Mouse (Mus musculus): ENCODE results near the gene Spesp1.

Spesp1 gene

DNA sequence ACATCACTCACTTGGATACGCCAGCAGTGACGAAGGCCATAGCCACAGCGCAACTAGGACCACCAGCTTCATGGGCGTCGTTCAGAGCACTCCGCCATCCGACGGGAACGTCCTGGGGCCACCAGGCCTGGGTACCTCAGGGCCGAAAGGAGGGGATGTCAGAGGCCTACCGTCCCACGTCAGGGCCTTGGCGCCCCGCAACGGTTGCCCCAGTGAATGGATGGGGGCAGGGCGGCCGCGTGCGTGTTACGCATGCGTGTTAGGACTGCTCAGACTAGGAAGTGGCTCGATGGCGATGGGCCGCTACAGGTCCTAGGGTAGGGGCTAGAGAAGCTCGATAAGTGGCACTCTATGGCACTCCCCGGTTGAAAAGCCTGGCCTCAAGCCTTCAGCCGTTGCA is at the start of gene Spesp1:
Gene Spesp1, minus strand, starts transcription at position 218 of the 400 bp plus-strand sequence.
- no peak for DNase-seq (ENCODE audit: extremely low read depth, low read depth, low spot score)

DNA sequence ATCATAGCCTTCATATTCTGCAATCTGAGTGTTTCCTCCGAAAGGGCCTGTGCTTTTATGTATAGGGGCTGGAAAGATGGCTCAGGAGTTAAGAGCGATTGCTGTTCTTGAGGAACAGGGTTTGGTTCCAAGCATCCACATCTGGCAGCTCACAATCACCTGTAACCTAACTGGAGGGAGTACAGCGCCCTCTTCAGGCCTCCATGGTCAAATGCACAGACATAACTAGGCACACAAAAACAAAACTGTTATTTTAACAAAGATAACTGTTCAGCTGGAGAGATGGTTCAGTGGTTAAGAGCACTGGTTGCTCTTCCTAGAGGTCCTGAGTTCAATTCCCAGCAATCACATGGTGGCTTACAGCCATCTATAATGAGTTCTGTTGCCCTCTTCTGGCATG is 44.0 kb upstream of the Spesp1 start:
- DNase-seq (ENCODE audit: extremely low read depth, low read depth, low spot score): no peak

DNA sequence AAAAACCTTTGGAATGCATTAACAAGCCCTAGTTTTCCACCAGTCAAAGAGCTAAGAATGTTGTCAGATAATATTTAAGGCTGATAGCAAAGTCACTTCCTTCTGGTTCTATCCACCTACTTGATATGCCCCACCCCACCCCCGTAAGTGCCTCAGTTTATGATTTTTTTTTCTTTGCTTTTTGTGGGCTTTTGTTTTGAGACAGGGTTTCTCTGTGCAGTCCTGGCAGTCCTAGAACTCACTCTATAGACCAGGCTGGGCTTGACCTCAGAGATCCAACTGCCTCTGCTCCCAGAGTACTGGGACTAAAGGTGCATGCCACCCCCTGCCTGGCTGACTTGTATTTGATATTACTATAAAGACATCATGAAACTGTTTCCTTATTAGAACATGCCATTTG is 41.8 kb upstream of the Spesp1 start:
- no peak for DNase-seq (ENCODE audit: extremely low read depth, low read depth, low spot score)

DNA sequence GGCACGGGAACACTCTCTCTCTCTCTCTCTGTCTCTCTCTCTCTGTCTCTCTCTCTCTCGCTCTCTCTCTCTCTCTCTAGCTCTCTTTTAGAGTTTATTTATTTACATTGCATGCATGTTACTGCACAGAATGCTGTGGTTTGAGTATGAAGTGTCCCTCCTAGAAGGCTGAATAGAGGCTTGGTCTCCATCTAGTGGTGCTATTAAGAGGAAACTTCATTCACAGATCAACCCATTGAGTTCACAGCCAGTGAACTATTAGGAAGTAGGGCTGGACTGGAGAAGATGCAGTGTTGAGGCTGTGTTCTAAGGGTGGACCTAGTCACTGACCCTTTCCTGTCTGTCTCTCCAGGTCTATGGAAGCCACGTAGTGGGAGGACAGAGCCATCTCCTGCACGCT is 36.7 kb upstream of the Spesp1 start:
- no peak for DNase-seq (ENCODE audit: extremely low read depth, low read depth, low spot score)

DNA sequence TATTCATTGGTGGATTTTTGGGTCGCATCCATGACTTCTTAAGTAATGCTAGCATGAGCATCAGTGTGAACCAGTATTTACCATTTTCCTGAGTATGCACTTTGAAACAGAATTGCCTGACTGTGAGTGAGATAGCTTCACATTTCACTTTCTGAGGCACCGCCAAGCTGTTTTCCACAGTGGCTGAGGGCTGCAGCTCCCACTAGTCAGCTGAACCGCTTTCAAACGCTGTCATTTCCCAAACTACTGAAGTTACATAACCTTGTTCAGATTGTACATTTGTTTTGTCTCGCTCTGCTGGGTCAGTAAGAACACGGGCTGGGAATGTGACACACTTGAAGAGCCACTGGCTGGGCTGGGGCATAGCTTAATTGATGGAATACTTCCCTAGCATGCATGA is 33.5 kb upstream of the Spesp1 start:
- no peak for DNase-seq (ENCODE audit: extremely low read depth, low read depth, low spot score)

DNA sequence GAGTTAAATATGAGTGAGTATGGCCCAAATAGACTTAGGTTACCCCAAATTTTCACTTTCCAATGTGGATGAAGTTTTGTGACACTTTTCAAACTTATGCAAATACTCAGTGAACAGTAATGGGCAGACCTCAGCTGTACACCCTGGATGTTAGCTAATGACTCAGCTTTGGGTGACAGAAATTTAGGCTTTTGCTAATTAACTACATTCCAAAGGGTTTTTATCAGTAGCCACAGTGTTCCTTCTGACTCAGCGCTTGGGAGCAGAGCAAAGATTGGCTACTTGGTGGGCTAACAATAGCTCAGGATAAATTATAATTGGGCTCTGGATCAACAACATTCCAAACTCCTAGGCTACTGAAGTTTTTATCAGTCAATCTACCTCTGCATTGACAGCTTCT is 14.9 kb upstream of the Spesp1 start:
- no peak for DNase-seq (ENCODE audit: extremely low read depth, low read depth, low spot score)

DNA sequence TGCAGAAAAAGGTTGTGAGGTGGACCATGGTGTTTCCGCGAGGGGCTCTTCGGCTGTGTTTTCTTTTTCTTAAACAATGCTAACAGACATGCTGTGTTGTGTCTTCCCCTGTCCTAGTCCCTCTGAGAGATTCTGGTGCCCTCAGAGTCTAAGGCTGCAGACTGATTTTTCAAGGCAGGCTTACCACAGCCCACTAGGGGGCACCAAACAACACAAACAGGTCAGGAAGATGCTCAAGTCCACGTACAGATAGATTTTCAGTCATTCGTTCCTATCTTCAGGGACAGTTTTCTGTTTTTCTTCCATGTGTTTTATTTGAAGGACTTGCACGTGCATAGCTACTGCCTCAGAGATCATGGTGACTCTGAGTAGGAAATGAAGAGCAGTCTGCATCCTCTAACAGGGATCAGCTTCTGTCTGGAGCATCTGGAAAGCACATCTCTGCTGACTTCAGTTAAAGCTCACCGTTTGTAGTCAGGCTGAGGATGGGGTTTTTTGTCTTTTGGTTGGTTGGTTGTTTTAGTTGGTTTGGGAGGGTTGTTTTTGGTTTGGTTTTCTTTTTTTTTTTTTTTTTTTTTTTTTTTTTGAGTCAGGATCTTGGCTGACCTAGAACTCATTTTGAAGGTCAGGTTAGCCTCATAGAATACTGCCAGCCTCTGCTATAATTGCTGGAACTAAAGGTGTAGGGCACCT is 13.1 kb upstream of the Spesp1 start:
- DNase-seq (ENCODE audit: extremely low read depth, low read depth, low spot score): no peak

DNA sequence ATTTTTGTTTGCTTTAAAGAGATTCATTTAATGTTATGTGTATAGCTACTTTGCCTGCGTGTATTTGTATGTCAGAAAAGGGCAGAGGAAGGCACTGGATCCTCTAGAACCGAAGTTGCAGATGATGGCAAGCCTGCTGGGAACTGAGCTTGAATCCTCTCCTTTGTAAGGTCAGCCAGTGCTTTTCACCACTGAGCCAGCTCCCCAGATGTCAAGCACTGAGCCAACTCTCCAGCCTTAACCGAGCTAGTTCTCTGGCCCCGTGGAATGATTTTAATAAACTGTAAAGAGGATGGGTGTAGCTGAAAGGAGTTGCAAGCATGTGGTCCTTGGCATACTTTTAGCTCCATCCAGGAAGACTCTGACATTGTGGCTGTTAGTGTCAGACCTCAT is 5.6 kb upstream of the Spesp1 start:
- no peak for DNase-seq (ENCODE audit: extremely low read depth, low read depth, low spot score)

DNA sequence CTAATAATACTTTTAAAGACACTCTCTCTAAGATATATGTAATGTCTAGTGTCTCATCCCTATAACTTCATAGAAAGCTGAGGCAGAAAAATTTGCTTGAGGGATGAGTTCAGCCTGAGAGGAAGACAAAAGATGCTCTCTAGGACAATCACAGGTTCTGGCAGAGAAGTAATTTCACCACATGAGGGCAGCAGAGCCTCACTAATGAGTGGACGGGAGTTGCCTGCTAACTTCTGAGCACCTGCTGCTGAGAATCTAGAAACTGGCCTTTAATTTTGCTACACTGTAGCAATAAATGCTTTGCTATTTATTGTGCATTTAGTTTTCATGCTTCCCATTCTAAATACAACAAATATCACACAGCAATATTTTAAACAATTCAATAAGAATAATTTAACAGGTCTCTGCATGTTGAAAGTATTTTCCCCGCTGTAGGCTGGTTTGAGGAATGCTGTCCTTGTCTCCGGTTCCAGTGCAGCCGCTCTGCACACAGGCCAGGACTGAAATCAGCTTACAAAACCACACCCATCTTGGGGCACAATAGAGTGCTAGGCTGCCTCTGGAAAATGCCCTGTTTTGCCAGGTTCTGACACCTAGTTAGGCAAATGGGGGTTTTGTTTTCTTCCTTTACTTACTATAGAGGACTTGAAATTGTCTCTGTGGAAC is 5.1 kb upstream of the Spesp1 start:
- DNase-seq (ENCODE audit: extremely low read depth, low read depth, low spot score): no peak

DNA sequence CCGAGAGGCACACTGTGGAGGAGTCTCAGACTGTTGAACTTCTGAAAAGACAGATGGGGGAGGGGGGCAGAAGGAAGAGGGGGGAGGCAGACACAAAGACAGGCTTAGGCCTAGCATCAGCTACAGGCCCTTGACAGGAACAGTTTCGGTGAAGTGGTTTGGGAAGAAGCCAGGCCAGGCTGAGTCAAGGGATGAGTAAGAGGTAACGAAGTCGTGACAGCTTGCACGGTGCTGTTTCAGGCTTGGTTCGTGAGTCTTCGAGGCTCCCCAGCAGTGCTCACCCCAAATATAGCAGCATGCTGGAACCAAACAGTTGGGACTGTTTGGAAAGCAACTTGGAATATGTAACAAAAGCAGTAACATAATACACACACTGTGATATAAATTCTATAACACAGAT is 2.3 kb upstream of the Spesp1 start:
- DNase-seq (ENCODE audit: extremely low read depth, low read depth, low spot score): no peak

DNA sequence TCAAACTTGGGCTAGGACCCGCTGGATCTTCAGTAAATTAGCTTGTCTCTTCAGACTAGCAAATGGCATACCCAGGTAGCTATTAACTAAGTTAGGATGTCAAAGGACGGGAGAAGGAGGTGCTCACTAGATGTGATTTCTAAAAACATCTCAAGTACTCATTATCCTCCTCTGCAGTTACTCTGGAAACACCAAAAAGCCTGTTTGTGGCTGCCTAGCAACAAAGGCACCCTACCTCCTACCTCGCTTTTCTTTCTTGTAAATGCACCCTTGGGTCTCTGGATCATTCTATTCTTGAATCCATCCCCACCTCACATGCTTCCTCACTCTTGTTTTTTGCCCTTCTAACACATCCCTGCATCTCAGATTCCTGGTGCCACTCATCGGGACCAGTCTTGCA is 5.1 kb downstream of the Spesp1 start:
- DNase-seq (ENCODE audit: extremely low read depth, low read depth, low spot score): no peak

DNA sequence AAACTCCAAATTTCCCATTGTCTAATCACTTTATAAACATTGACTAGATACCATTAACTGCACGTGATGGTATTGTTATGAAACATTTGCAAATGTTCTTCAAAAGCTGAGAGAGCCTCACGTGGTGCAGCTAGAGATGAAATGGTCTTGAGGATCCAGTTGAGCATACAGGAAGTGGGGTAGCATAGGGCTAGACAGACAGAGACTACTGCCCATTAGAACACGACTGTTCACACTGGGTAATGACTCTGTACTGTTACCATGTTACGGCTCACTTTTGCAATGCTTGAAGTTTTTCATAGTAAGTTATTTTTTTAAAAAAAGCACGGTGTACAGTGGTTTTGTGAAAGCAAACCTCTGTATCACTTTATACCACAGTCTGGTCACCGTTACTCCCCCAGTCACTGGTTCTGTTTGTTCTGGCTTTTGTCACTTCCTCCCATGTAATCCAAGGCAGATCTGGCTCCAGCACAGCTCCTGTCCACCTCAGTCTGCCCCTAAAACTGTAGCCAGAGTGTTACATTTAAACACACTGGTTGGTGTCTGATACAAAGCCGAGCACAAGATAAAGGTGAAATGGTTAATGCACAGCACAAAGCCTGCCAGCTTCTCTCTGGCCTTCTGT is 11.1 kb downstream of the Spesp1 start:
- no peak for DNase-seq (ENCODE audit: extremely low read depth, low read depth, low spot score)

DNA sequence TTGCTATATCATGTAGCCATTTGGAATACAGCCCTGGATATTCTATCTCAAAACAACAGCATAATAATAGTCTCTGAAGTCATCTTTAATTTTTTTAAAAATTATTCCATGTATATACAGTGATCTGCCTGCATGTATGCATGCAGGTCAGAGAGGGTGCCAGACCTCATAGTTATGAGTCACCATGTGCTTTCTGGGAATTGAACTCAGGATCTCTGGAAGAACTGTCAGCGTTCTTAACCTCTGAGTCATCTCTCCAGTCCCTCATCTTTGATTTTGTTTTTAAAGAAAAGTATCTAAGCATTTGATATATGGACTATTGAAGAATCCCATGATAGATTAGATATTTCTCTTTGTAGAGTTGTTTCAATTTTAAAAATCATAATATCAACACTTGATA is 12.8 kb downstream of the Spesp1 start:
- no peak for DNase-seq (ENCODE audit: extremely low read depth, low read depth, low spot score)

DNA sequence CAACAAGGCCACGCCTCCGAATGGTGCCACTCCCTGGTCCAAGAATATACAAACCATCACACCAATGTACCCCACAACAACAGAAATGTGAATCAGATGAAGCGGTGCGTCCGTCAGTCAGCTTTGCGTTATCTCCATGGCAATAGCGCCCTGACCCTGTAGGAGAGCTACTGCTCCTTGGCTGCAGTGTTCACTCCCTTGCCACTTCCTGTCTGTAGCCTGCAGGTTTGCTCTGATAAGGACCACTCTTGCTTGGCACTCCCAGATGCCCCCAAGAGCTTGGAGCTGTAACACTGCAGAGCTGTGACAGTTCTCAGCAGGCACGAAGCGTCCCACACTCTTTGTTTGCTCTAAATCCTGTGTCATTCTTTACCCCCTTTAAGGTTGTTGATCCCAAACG is 16.7 kb downstream of the Spesp1 start:
- DNase-seq (ENCODE audit: extremely low read depth, low read depth, low spot score): no peak

DNA sequence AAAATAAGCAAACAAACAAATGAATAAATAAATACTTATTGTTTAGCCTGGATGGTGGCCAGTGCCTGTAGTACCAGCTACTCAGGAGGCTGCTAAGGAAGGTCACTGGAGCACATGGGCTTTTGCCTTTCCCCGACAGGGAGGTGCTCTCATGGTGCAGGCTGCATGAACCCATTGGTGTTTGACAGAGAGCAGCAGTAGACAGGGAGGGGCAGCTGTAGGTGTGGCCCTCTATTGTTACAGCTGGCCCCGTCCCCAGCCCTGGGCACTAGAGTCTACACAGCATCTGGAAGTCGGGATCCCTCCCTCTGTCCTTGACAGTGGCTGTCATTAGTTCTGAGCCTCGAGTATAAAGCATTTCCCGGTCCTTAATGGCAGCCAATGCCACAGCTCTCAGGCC is 18.4 kb downstream of the Spesp1 start:
- no peak for DNase-seq (ENCODE audit: extremely low read depth, low read depth, low spot score)

DNA sequence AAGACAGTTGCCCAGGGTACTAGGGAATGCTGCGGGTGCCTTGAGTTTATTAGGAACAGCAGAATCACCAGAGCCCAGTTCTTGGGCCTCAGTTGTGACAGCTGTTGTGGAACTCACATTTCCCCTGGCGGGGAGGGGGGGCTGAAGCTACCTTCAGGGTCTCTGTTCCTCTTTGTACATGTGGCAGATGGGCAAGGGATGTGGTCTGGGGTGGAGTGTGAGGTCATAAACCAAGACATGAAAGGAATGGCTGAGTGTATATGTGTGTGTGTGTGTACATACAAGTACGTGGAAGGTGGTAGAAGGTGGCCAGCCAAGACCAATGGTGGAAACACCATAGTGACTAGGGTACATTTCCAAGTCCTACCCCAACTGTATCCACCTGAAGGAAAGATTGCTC is 20.6 kb downstream of the Spesp1 start:
- DNase-seq (ENCODE audit: extremely low read depth, low read depth, low spot score): no peak

DNA sequence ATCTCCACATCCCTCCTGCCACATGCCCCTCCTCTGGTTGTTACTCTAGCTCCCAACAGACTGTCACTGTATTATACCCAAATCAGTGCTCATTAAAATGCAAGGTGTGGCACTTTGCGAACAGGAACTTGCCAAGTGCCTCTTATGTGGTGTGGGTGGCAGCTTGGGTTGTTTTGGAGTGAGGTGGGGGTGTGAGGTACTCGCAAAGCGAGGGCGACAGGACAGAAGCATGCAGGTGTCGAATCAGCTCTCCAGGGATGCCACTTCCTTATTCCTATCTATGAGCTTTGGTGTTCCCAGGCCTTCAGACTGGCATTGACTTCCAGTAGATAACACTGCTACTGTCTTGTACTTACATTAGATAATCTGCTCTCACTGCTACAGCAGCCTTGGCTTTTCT is 21.0 kb downstream of the Spesp1 start:
- no peak for DNase-seq (ENCODE audit: extremely low read depth, low read depth, low spot score)

DNA sequence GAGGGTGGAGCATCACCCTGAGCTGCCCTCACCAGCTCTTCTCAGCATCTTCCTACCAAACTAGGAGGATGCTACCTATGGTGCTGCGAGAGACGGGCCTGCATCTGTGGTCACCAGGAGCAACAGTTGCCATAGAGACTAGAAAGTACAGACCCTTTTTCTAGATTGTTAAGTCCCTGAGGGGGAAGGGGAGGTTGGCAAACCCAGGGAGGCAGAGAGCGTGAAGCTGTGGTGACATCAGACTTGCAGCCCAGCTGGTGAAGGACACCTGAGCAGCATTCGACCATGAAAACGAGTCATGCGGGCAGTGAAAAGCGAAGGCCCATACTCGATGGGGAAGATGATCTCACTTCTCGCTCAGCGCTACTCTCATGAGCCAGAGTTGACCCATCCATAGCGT is 24.0 kb downstream of the Spesp1 start:
- no peak for DNase-seq (ENCODE audit: extremely low read depth, low read depth, low spot score)

DNA sequence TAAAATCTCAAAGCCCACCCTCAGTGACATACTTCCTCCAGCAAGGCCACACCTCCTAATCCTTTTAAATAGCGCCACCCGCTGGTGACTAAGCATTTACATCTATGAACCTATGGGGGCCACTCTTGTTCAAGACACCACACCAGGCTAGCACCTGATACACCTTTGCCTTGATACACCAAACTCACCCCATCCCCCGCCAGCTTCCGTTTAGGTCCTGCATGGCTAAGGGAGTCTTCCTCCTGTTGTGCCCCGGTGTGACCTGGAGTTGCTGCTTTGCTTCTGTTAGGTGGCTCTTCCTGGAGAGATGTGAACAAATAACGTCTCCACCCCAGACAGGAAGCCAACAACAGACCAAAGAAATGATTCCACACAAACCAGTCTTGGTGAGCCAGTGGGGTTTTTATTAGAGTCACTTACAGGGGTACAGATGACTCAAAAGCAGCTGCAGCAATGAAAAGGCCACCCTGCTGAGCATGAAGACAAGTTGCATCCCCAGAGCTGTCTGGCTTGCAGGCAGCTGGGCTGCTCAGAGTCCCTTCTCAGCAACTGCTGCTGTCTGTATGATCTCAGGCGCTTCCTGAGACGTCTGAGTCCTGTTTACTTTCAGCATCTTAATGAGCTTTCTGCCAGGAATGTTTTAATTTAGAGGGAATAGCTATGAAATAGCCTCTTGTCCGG is 26.0 kb downstream of the Spesp1 start:
- DNase-seq (ENCODE audit: extremely low read depth, low read depth, low spot score): no peak

DNA sequence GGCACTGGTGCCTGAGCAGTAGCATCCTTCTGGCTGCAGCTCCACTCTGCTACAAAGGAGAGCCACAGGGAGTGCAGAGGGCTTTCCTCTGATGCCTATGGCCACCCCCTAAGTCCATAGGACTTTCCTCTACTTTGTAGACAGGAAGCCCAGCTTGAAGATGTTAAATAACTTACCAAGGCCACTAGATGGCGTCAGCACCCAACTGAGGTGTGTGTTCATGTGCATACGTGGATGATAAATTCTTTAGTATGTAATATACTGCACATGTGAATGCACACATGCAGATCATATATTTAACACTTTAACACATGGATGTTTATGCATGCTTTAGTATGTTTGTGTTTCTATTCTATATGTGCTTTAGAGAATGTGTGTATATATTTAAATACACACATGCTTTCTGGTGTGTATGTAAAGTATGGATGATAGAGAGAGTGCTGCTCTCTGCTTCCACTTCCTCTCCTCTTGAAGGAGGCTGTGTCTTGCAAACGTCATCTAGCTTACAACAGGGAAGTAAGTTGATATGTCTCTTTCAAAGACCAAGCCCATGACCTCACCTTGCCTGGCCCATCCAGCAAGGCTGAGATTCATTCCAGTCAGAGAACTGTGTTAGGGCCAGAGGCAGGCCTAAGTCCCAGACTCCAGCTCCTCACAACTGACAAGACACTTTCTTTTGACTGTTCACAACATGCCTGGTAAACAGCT is 28.1 kb downstream of the Spesp1 start:
- DNase-seq (ENCODE audit: extremely low read depth, low read depth, low spot score): no peak

DNA sequence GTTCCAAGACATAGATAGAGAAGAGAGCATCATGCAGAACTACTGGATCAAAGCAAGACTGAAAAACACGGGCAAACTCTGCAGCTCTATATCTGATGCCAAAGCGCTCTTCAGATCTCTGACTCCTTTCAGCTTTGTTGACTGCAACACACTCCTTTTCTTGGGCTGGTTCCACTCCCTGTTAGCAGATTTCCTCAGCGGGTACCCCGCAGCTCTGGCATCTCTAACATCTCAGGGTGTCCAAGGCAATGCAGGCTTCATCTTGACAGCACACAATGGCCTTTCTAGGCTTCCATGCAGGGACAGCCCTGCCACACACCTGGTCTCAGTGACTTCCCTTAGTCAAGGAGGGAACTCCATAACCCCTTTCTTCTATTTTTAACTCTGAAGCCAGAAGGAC is 31.7 kb downstream of the Spesp1 start:
- DNase-seq (ENCODE audit: extremely low read depth, low read depth, low spot score): no peak
